Mouse (Mus musculus): Measurements from ENCODE around the gene Palm2.

DNA sequence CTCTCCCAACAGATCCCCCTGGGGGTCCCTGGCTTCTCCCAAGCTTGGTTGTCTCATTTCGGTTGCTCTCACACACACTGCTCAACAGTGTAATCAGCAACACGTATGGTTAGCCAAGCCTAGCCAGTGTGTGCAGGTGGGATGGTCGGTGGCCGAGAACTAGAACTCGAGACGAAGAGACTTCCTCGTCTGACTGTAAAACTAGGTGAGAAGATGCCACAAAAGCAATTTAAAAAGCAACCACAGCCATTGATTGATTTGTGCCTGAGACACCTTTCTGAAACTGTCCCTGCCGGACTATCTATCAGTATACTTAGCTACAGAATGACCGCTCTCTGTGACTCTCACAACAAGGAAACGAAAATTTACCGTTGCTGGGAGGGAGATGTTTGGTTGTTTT lies 321.0 kb downstream of the Palm2 start:
- TF ChIP-seq ZC3H11A (IDR thresholded peaks at IDR 0.05; ENCODE audit: borderline replicate concordance, low read depth, low read length) (no peak), CHD2 (IDR thresholded peaks at IDR 0.05; ENCODE audit: low read depth, low read length) (no peak), MAFK (IDR thresholded peaks at IDR 0.05; ENCODE audit: insufficient read depth, low read depth, low read length) (no peak), ZNF384 (IDR thresholded peaks at IDR 0.05; ENCODE audit: low read depth, low read length) (no peak), HCFC1 (IDR thresholded peaks at IDR 0.05; ENCODE audit: borderline replicate concordance, insufficient read depth, low read length) (no peak)
